Mouse (Mus musculus): Measurements from ENCODE around the gene Wdr73. TPM values are rescaled to one million over a fixed set of nuclear protein-coding genes. Genes with fewer than 3 reads are reported as not detected.
A peak's percentile ranks its signal among the peaks of the same experiment; 100 is the strongest.

Wdr73 gene
- total and polyA plus RNA-seq, 3 experiments = 4.3 to 7.7 (median 7.2) TPM

- no peaks in the 10 kb centered on the region for H3K36me3 ChIP-seq (ENCODE audit: control insufficient read depth, insufficient read depth, low read length)
- no peaks in the 10 kb centered on the region for H3K27me3 ChIP-seq (ENCODE audit: control insufficient read depth, insufficient read depth, low read length)
- peak overlapping the region; percentile 56; the same call in 1 of the 2 replicates for H3K9ac ChIP-seq (ENCODE audit: low read depth, low read length)
- intact Hi-C loops (cut with DNase I) = loop anchor here (1.0 to 2.0 kb wide), 3 partner anchors 47 to 120 kb away; no protein-coding TSS in a partner anchor
- no peak overlapping the region for H3K4me3 ChIP-seq
- H3K79me2 ChIP-seq (replicated peaks; ENCODE audit: control insufficient read depth, insufficient read depth, low read length) = no peaks in the 10 kb centered on the region
- TF ChIP-seq CTCF (IDR thresholded peaks at IDR 0.05) (peak; percentile 99), EP300 (IDR thresholded peaks at IDR 0.05; ENCODE audit: insufficient read depth, low read depth, low read length) (peak; percentile 93), POLR2A (IDR thresholded peaks at IDR 0.05; ENCODE audit: insufficient read depth, low read depth, low read length) (no peak)
- peaks cover 3% of the 10 kb centered on the region for H3K4me1 ChIP-seq (ENCODE audit: control insufficient read depth, insufficient read depth, low read length)
- WGBS = 12% methylated on average over 4 of the region's 4 CpGs
- DNase-seq = peak; percentile 38 to 55
- H3K27ac ChIP-seq = peak overlapping the region; percentile 75
Observed at GRCm38 (mm10) chr7:80849710-80850109, 51.4 kb downstream of the Wdr73 start.

GRCm38 (mm10) chr7:80849267-80849666, 51.8 kb downstream of the Wdr73 start:
- WGBS = 34% methylated on average over 2 of the region's 2 CpGs
- intact Hi-C loops (cut with DNase I) = loop anchor here (1.0 to 2.0 kb wide), 3 partner anchors 46 to 120 kb away; no protein-coding TSS in a partner anchor
- H3K27me3 ChIP-seq (ENCODE audit: control insufficient read depth, insufficient read depth, low read length) = no peaks in the 10 kb centered on the region
- DNase-seq = no peak
- no peaks in the 10 kb centered on the region for H3K79me2 ChIP-seq (replicated peaks; ENCODE audit: control insufficient read depth, insufficient read depth, low read length)
- H3K36me3 ChIP-seq (ENCODE audit: control insufficient read depth, insufficient read depth, low read length) = no peaks in the 10 kb centered on the region
- peaks cover 3% of the 10 kb centered on the region for H3K4me1 ChIP-seq (ENCODE audit: control insufficient read depth, insufficient read depth, low read length)
- H3K4me3 ChIP-seq = no peak overlapping the region
- peak overlapping the region; percentile 56; the same call in 1 of the 2 replicates for H3K9ac ChIP-seq (ENCODE audit: low read depth, low read length)
- TF ChIP-seq CTCF (IDR thresholded peaks at IDR 0.05) (no peak), POLR2A (IDR thresholded peaks at IDR 0.05; ENCODE audit: insufficient read depth, low read depth, low read length) (no peak), EP300 (IDR thresholded peaks at IDR 0.05; ENCODE audit: insufficient read depth, low read depth, low read length) (no peak)
- H3K27ac ChIP-seq = peak overlapping the region; percentile 75

GRCm38 (mm10) chr7:80846709-80847108, 54.4 kb downstream of the Wdr73 start:
- Histone ChIP-seq H3K27ac (no peak overlapping the region), H3K79me2 (replicated peaks; ENCODE audit: control insufficient read depth, insufficient read depth, low read length) (no peaks in the 10 kb centered on the region), H3K27me3 (ENCODE audit: control insufficient read depth, insufficient read depth, low read length) (no peaks in the 10 kb centered on the region), H3K36me3 (ENCODE audit: control insufficient read depth, insufficient read depth, low read length) (no peaks in the 10 kb centered on the region), H3K9ac (ENCODE audit: low read depth, low read length) (no peak overlapping the region), H3K4me3 (no peak overlapping the region), H3K4me1 (ENCODE audit: control insufficient read depth, insufficient read depth, low read length) (peaks cover 3% of the 10 kb centered on the region)
- DNase-seq = no peak
- TF ChIP-seq CTCF (IDR thresholded peaks at IDR 0.05) (no peak), EP300 (IDR thresholded peaks at IDR 0.05; ENCODE audit: insufficient read depth, low read depth, low read length) (no peak), POLR2A (IDR thresholded peaks at IDR 0.05; ENCODE audit: insufficient read depth, low read depth, low read length) (no peak)
- intact Hi-C loops (cut with DNase I) = no loop called here
- WGBS = 88% methylated on average over 5 of the region's 5 CpGs

- no peak overlapping the region for H3K27ac ChIP-seq
- DNase-seq = no peak
- no peak overlapping the region for H3K4me3 ChIP-seq
- no peaks in the 10 kb centered on the region for H3K27me3 ChIP-seq (ENCODE audit: control insufficient read depth, insufficient read depth, low read length)
- no peaks in the 10 kb centered on the region for H3K36me3 ChIP-seq (ENCODE audit: control insufficient read depth, insufficient read depth, low read length)
- TF ChIP-seq EP300 (IDR thresholded peaks at IDR 0.05; ENCODE audit: insufficient read depth, low read depth, low read length) = no peak
- TF ChIP-seq POLR2A (IDR thresholded peaks at IDR 0.05; ENCODE audit: insufficient read depth, low read depth, low read length) = no peak
- no peak for TF ChIP-seq CTCF (IDR thresholded peaks at IDR 0.05)
- whole genome bisulfite sequencing = 81% methylated on average over 10 of the region's 10 CpGs
- intact Hi-C loops (cut with DNase I) = no loop called here
- peak overlapping the region; percentile 60 for H3K9ac ChIP-seq (ENCODE audit: low read depth, low read length)
- H3K79me2 ChIP-seq (replicated peaks; ENCODE audit: control insufficient read depth, insufficient read depth, low read length) = no peaks in the 10 kb centered on the region
- H3K4me1 ChIP-seq (ENCODE audit: control insufficient read depth, insufficient read depth, low read length) = peaks cover 3% of the 10 kb centered on the region
Observed at GRCm38 (mm10) chr7:80846280-80846678, 54.8 kb downstream of the Wdr73 start.

- DNase-seq = peak in 1 of 2 experiments; percentile 58
- H3K27ac ChIP-seq = no peak overlapping the region
- no peaks in the 10 kb centered on the region for H3K27me3 ChIP-seq (ENCODE audit: control insufficient read depth, insufficient read depth, low read length)
- TF ChIP-seq CTCF (IDR thresholded peaks at IDR 0.05) (no peak), EP300 (IDR thresholded peaks at IDR 0.05; ENCODE audit: insufficient read depth, low read depth, low read length) (no peak), POLR2A (IDR thresholded peaks at IDR 0.05; ENCODE audit: insufficient read depth, low read depth, low read length) (0 out of 2 replicates have a peak, but pooled peaks have one; percentile 14)
- no peak overlapping the region for H3K4me3 ChIP-seq
- H3K4me1 ChIP-seq (ENCODE audit: control insufficient read depth, insufficient read depth, low read length) = peaks cover 3% of the 10 kb centered on the region
- H3K9ac ChIP-seq (ENCODE audit: low read depth, low read length) = peak overlapping the region; percentile 60
- H3K79me2 ChIP-seq (replicated peaks; ENCODE audit: control insufficient read depth, insufficient read depth, low read length) = no peaks in the 10 kb centered on the region
- no peaks in the 10 kb centered on the region for H3K36me3 ChIP-seq (ENCODE audit: control insufficient read depth, insufficient read depth, low read length)
- WGBS = 63% methylated on average over 15 of the region's 15 CpGs
- intact Hi-C loops (cut with DNase I) = no loop called here
Observed at GRCm38 (mm10) chr7:80845621-80846279, 55.3 kb downstream of the Wdr73 start.

GRCm38 (mm10) chr7:80844691-80845090, 56.4 kb downstream of the Wdr73 start:
- Histone ChIP-seq H3K27ac (no peak overlapping the region), H3K27me3 (ENCODE audit: control insufficient read depth, insufficient read depth, low read length) (no peaks in the 10 kb centered on the region), H3K9ac (ENCODE audit: low read depth, low read length) (no peak overlapping the region), H3K4me1 (ENCODE audit: control insufficient read depth, insufficient read depth, low read length) (peaks cover 3% of the 10 kb centered on the region), H3K36me3 (ENCODE audit: control insufficient read depth, insufficient read depth, low read length) (no peaks in the 10 kb centered on the region), H3K79me2 (replicated peaks; ENCODE audit: control insufficient read depth, insufficient read depth, low read length) (no peaks in the 10 kb centered on the region), H3K4me3 (no peak overlapping the region)
- DNase-seq = no peak
- TF ChIP-seq EP300 (IDR thresholded peaks at IDR 0.05; ENCODE audit: insufficient read depth, low read depth, low read length) = no peak
- TF ChIP-seq CTCF (IDR thresholded peaks at IDR 0.05) = no peak
- no peak for TF ChIP-seq POLR2A (IDR thresholded peaks at IDR 0.05; ENCODE audit: insufficient read depth, low read depth, low read length)
- WGBS = 97% methylated on average over 12 of the region's 12 CpGs
- intact Hi-C loops (cut with DNase I) = no loop called here
